8 mouse cellular contexts compared by ENCODE assay signal in the genomic region with DNA sequence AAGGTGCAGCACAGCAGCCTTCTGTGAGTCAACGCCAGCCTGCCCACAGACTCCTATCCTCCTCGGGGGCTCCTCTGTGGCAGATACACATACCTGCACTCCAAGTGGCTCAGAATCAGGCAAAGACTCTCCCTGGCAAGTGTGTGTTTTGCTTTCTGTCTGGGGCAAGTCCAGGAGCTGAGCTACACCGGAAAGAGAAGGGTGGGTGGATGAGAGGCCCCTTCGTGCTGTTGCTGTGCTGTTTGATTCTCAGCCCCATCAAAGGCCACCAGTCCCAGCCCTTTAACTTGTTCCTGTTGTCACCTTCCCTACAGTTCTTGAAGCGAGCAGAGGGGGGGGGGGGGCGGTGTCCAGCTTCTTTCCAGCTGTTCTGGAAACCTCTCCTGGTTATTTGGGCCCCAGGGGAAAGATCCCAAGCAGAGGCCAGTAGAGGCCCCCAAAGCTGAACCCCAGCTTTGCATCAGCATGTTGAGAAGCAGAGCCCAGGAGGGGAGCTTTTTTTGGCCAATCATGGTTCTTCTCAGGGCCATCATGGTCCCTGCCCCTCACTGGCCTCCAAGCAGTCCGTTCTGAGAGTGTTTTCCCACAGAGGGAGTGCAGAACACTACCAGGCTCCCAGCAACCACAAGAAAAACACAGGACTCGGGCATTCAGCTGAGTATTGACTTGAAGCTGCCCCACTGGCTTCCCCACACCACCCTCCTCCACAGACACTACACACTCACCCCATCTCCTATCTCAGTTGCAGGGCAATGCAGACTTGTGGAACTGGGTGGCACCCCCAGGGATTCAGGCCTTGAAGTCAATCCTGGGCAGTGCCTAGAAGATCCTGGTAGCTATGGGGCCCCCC. TPM values are rescaled to one million over a fixed set of nuclear protein-coding genes. Genes with fewer than 3 reads are reported as not detected.
DNase-seq lines count a peak whose midpoint lies in the region; ATAC-seq and TF ChIP-seq lines count a peak whose summit lies in the region.

No protein-coding gene starts in this region.

- H3K9me3 ChIP-seq in forebrain, embryonic 10.5 days, result no peaks in the 10 kb centered on the region
- H3K9me3 ChIP-seq in forebrain, postnatal 0 days (ENCODE audit: low read length), result no peaks in the 10 kb centered on the region
- no peaks in the 10 kb centered on the region for H3K9me3 ChIP-seq in limb, embryonic 15.5 days

- TF ChIP-seq CTCF in forebrain, postnatal 0 days (IDR thresholded peaks at IDR 0.05; ENCODE audit: low read depth), result no peak

- peak overlapping the region; percentile 56; the same call in 1 of the 2 replicates for H3K27ac ChIP-seq in forebrain, embryonic 10.5 days
- H3K27ac ChIP-seq in forebrain, postnatal 0 days (ENCODE audit: low read depth, low read length), result no peak overlapping the region
- H3K27ac ChIP-seq in limb, embryonic 15.5 days, result peak overlapping the region; percentile 54; the same call in 1 of the 2 replicates

- H3K4me2 ChIP-seq in forebrain, postnatal 0 days (ENCODE audit: low read depth), result no peak overlapping the region
- peak overlapping the region; percentile 65 for H3K4me2 ChIP-seq in limb, embryonic 15.5 days

- 56% methylated on average over 8 of the region's 8 CpGs for WGBS in forebrain, embryonic 10.5 days
- 58% methylated on average over 7 of the region's 8 CpGs for WGBS in forebrain, postnatal 0 days
- 27% methylated on average over 8 of the region's 8 CpGs for WGBS in limb, embryonic 15.5 days

- H3K36me3 ChIP-seq in forebrain, embryonic 10.5 days (replicated peaks), result no peaks in the 10 kb centered on the region
- no peaks in the 10 kb centered on the region for H3K36me3 ChIP-seq in forebrain, postnatal 0 days (ENCODE audit: insufficient read depth)
- no peaks in the 10 kb centered on the region for H3K36me3 ChIP-seq in limb, embryonic 15.5 days

- no peak overlapping the region for H3K9ac ChIP-seq in forebrain, postnatal 0 days
- peak overlapping the region; percentile 45; the same call in 1 of the 2 replicates for H3K9ac ChIP-seq in limb, embryonic 15.5 days

- intact Hi-C loops in left cerebral cortex, postnatal 14 days (cut with DNase I), result no loop called here

- H3K27me3 ChIP-seq in forebrain, embryonic 10.5 days (ENCODE audit: poor library complexity, severe bottlenecking), result no peaks in the 10 kb centered on the region
- H3K27me3 ChIP-seq in forebrain, postnatal 0 days (ENCODE audit: insufficient read depth, low read length), result no peaks in the 10 kb centered on the region
- no peaks in the 10 kb centered on the region for H3K27me3 ChIP-seq in limb, embryonic 15.5 days

- no peak for ATAC-seq in forebrain, postnatal 0 days
- no peak for ATAC-seq in limb, embryonic 15.5 days (ENCODE audit: insufficient number of reproducible peaks, low FRiP score, low TSS enrichment, low read depth)

- no peak for DNase-seq in forebrain, embryonic 10.5 days (ENCODE audit: extremely low spot score, low spot score)
- DNase-seq in forebrain, postnatal 0 days, result no peak
- DNase-seq in spleen, postnatal 36 days (ENCODE audit: low spot score in 2 of 2), result peak; percentile 26 to 28
- no peak for DNase-seq in spleen, postnatal 14 days (ENCODE audit: low spot score in 2 of 2)
- DNase-seq in thymus, postnatal 4 days, result peak; percentile 64
- no peak for DNase-seq in left cerebral cortex, postnatal 14 days (ENCODE audit: low spot score in 2 of 2)
- no peak for DNase-seq in kidney, postnatal 36 days

- H3K4me1 ChIP-seq in forebrain, embryonic 10.5 days, result peaks cover 29% of the 10 kb centered on the region
- H3K4me1 ChIP-seq in forebrain, postnatal 0 days (ENCODE audit: insufficient read depth), result no peaks in the 10 kb centered on the region
- peaks cover 38% of the 10 kb centered on the region for H3K4me1 ChIP-seq in limb, embryonic 15.5 days

- peak overlapping the region; percentile 14; the same call in 1 of the 2 replicates for H3K4me3 ChIP-seq in forebrain, embryonic 10.5 days
- H3K4me3 ChIP-seq in forebrain, postnatal 0 days (ENCODE audit: low read depth, low read length), result no peak overlapping the region
- H3K4me3 ChIP-seq in limb, embryonic 15.5 days, result peak overlapping the region; percentile 46

RNA-seq across cellular contexts. Expression of gene Ikbke, which starts 0.6 kb away (rescaled TPM):
- 0.37 and 0.47 TPM in 2 replicates for polyA plus RNA-seq in forebrain, embryonic 10.5 days (2016; fragmentation: Nextera tagmentation; extraction: Ambion mirVana)
- 1.9 and 2.6 TPM in 2 replicates for total RNA-seq in forebrain, postnatal 0 days (2014; rRNA removed)
- 0.65 and 0.73 TPM in 2 replicates for polyA plus RNA-seq in forebrain, postnatal 0 days (2015; fragmentation: Nextera tagmentation; extraction: Ambion mirVana)
- 7.1 and 7.3 TPM in 2 replicates for polyA plus RNA-seq in limb, embryonic 15.5 days (2015; fragmentation: Nextera tagmentation; extraction: Ambion mirVana)
- total RNA-seq in left cerebral cortex, postnatal 14 days (2021), result 1 to 10 TPM; 1.5 TPM

RNA-seq across cellular contexts. Expression of gene Rassf5, which starts 33.8 kb away (rescaled TPM):
- polyA plus RNA-seq in forebrain, embryonic 10.5 days (2016; fragmentation: Nextera tagmentation; extraction: Ambion mirVana), result 0.69 and 0.95 TPM in 2 replicates
- 2.2 and 6.7 TPM in 2 replicates for total RNA-seq in forebrain, postnatal 0 days (2014; rRNA removed)
- 1.6 and 2.7 TPM in 2 replicates for polyA plus RNA-seq in forebrain, postnatal 0 days (2015; fragmentation: Nextera tagmentation; extraction: Ambion mirVana)
- 6.1 and 6.3 TPM in 2 replicates for polyA plus RNA-seq in limb, embryonic 15.5 days (2015; fragmentation: Nextera tagmentation; extraction: Ambion mirVana)
- 10 to 100 TPM; 25.1 to 25.8 TPM for total RNA-seq in left cerebral cortex, postnatal 14 days (2021)

Comparison
In these comparisons a context has a peak if more than half of its experiments do, and no peak if none do; other contexts are left out.
1. DNase-seq: peak in spleen, postnatal 36 days (2 of 2) and thymus, postnatal 4 days (single experiment); none in forebrain, embryonic 10.5 days (single experiment), forebrain, postnatal 0 days (single experiment), spleen, postnatal 14 days (0 of 2), left cerebral cortex, postnatal 14 days (0 of 2) and kidney, postnatal 36 days (0 of 2).